Mouse (Mus musculus) c-Kit-positive CD71-negative TER-119-negative erythroid progenitor cells, embryonic 14.5 days (primary cell): ENCODE measurements around the gene Timp4.

Source experiments
- DNase-seq: peaks from one replicate; pipeline ENCODE4 v3.0.0-alpha.2; 2013; ENCODE audit warnings: low read depth

The Timp4 gene

DNA sequence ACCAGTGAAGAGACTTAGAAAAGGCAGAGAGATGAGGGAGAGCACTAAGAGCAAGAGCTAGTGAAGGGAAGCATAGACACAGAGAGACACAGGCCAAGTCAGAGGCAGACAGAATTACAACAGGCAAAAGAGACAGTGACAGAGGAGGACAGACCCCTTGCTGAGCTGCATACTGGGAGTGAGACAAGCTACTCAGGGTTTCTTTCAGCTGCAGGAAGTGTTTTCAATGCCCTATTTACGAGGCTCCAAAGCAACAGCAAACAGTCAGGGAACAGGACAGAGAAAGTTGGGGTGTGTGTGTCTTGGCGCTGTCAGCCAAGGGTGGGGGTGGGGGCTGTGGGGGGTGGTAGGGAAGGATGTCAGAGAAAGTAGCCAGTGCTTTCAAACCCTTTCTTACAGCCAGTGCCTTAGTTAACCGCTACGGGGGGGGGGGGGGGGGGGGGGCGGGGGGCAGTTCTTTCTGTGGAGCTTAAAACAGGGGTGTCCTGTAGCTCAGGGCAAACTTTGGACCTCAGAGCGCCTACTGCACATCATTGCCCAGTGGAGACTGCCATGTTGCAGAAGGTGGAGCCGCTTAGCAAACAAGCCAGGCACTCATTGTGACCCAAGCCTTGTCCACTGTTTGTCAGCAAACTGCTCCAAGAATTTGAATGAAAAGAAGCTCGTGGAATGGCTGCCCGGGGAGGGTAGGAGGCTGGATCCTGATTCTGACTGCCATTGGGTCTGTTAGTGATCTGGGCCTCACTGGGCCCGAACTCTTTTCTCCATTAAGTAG is at the start of gene Timp4:
Gene Timp4 (minus strand): TSS at position 107 of the 775 bp plus-strand sequence.
- DNase-seq, result no peak

GRCm38 (mm10) chr6:115293877-115294276 is 41.9 kb upstream of the Timp4 start:
- no peak for DNase-seq

DNA sequence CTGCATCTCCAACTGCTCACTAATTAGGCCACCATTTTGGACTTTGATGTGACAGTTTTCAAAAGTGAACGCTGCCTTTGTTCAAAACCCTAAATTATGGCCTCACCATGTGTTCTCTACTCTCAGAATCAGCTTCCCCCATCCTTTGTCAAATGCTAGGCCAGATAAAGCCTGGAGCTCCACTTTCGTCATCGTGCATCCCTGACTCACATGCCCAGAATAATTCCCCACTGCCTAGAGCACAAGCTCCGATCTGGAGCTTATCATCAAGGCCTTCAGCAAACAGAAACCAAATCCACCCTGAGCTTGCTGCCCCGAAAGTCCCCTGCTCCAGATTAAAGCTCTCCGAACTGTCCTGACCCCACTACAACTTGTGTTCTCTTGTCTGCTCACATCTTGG is 40.6 kb upstream of the Timp4 start:
- DNase-seq, result no peak

GRCm38 (mm10) chr6:115291823-115292222 is 39.8 kb upstream of the Timp4 start:
- no peak for DNase-seq

DNA sequence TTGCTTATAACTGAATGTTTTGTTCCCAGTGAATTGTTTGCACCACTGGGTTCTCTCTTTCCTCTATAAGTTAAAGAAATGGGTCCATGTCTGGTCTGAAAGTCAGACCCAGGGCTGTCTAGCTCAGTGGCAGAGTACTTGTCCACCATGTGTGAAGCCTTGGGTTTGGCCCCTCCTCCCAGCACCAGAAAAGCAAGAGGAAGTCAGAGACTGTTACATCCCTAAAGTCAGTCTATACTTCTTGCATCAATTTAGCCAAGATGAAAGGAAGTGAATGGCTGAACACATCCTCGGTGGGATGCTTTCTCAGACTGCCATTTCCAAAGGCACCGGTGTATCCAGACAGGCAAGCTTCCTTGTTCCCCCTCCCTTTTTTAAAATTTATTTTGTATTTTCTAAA is 39.1 kb upstream of the Timp4 start:
- no peak for DNase-seq

- DNase-seq, result no peak
These were observed 38.6 kb upstream of the Timp4 start for GRCm38 (mm10) chr6:115290561-115290960.

DNA sequence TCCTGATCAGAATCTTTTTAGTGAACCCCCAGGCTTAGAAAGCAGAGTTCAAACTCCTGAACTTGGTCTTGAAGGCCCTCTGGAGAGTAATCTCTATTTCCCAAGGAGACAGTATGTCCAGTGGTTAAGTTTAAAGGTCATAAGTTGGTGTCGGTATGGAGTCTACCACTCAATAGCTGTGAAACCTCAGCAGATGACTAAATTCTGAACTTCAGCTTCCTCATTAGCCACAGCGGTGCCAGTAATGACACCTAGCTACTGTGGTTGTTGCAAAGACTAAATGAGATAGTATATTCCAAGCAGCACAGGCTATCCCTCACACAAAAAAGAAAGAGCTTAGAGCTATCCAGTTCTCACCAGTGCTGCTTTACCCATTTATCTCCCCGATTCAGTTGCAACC is 36.2 kb upstream of the Timp4 start:
- no peak for DNase-seq

- DNase-seq, result no peak
These were observed 34.4 kb upstream of the Timp4 start for GRCm38 (mm10) chr6:115286441-115286840.

GRCm38 (mm10) chr6:115284153-115284552 is 32.1 kb upstream of the Timp4 start:
- DNase-seq, result peak; percentile 20

DNA sequence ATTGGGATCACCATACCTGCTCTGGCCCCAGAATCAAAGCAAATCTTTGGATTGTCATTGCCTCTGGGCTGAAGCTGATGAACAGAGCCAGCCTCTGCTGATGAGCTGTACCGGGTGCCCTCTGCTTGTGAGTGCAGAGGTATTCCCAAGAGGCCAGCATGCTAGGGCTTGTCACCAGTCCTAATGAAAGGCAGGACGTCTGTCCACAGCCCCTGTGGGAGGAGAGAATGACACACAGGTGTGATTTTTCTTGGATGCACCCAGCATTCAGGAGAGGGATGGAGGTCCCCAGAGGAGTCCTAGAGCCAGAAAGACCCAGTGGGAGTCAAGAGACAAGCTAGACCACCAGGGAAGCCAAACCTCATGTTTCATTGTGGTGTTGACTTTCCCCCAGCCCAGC is 27.6 kb upstream of the Timp4 start:
- DNase-seq, result no peak

- DNase-seq, result no peak
These were observed 26.1 kb upstream of the Timp4 start for GRCm38 (mm10) chr6:115278086-115278485.

DNA sequence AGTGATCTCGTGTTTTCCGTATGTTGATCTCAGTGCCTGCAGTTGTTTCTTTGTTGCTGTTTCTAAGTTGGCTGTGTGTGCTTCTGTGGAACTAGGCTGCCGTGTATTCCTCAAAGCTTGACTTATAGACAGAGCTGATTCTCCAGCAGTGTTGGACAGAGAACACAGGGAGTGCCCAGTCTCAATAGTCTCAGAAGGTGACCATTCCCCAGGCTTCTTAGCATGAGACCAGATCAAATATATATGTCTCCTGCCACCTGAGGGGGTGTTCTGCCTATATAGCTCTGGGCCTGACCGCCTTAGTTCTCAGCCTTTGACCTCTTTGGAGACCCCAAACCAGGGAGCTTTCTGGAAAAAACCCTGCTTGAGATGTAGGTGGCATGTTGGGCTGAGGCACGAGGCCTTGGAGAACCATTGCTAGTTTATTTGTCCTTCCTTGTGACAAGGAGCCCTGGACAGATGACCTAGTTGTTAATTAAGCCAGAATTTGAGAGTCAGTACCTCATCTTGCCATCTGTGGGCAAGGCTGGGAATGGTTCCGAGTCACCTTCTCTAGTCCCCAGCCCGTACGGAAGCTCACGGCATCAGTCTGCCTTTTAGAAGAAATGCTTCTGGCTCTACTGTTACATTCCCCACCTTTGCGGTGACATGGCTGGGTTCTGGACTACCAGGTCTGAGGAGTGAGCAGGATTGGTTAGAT is 23.3 kb upstream of the Timp4 start:
- DNase-seq, result no peak

- DNase-seq, result no peak
These were observed 22.7 kb upstream of the Timp4 start for GRCm38 (mm10) chr6:115274705-115275104.

GRCm38 (mm10) chr6:115273346-115273745 is 21.3 kb upstream of the Timp4 start:
- DNase-seq, result no peak

GRCm38 (mm10) chr6:115271866-115272271 is 19.9 kb upstream of the Timp4 start:
- DNase-seq, result no peak

DNA sequence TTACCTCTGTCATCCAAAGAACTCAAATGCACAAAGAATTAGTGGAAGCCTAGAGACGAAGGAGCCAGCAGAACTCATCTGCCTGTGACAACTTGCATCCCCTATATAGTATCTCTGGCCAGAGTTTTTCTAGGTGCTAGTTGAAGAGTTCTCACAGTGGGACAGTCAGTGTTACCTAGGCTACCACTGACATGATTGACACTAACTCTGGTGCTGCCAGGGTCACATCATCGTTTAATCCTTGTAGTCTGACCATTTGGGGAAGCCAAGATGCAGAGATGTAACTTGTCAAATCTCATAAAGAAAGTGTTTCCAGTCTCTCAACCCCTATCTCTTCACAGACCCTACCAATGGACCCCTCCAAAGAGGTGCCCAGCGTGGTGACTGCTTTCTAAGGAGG is 19.3 kb upstream of the Timp4 start:
- DNase-seq, result no peak

DNA sequence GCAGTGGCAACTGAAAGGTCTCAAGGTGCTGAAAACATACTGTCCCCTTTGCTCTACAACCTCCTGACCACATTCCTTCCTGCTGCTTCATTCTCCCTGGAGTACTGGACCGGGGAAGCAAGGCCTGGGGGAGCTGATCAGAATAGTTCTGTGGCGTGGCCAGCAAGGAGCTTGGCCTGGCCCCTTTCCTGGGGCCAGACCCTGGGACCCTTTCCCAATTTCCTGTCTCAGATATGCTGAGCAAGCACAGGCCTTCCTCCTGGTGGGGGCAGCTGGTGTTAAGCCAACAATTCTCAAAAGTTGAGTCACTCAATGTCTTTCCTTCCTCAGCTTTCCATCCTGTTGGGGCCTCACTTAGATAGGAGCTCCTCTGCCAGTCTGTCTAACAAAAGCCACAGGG is 18.1 kb upstream of the Timp4 start:
- DNase-seq, result no peak

- no peak for DNase-seq
These were observed 17.6 kb upstream of the Timp4 start for GRCm38 (mm10) chr6:115269561-115269960.

- DNase-seq, result no peak
These were observed 16.8 kb upstream of the Timp4 start for GRCm38 (mm10) chr6:115268551-115269385.

- peak; percentile 18 for DNase-seq
These were observed 15.9 kb upstream of the Timp4 start for GRCm38 (mm10) chr6:115267916-115268315.

DNA sequence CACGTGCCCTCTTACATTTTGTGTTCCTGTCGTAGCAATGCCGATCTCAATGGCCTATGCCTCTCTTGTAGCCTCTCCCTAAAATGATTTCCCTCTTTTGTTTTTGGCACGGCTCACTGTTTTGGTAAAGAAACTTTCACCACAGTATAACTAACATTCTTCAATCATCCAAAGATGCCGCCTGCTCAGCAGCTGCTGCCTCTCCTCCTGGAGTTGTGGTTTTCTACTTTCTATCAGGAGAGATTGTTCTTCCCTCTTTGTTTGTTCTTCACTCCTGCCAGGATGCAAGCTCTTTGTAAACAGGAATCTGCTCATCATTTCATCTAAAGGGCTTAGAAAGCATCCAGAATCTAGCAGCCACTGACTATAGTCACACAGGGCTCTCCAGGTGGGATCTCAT is 14.8 kb upstream of the Timp4 start:
- no peak for DNase-seq

GRCm38 (mm10) chr6:115260507-115260906 is 8.5 kb upstream of the Timp4 start:
- DNase-seq, result no peak

DNA sequence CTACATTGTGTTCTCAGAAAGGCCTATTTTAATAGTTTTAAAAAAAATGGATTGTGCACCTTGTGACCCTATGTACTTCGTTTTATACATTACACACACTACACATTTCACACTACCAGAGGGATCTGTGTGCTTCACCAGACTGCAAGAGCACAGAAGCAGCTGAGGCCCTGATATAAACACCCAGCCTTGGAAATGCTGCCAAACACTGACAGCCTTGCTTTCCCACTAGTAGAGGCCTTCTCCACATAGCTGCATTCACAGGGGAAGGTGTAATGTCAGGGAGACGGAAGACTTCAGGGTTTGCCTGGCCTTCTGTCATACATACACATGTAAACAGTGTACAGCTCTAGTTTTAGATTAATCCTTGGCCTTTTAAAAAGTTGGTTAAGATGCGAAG is 3.2 kb upstream of the Timp4 start:
- no peak for DNase-seq
